Mouse (Mus musculus) adrenal gland, postnatal 36 days (tissue): ENCODE data around the gene Dennd6b. TPM values are rescaled to one million over a fixed set of nuclear protein-coding genes. Genes with fewer than 3 reads are reported as not detected.
A peak's percentile ranks its signal among the peaks of the same experiment; 100 is the strongest.

Experiments used
- DNase-seq, 2 experiments: peaks; one replicate each; pipeline ENCODE4 v3.0.0; 2021; ENCODE audit warnings: mixed read lengths in 1 of 2
- long read RNA-seq, 2 experiments: library from polyadenylated mRNA; stranded (forward); transcript quantifications; one replicate each; pipeline ENCODE4 v2.0.0; 2021; ENCODE audit warnings: borderline sequencing depth in 2 of 2
- total RNA-seq, 2 experiments: library from RNA; stranded (reverse); gene quantifications; 2 replicates each; pipeline ENCODE4 v1.2.3; 2021

The Dennd6b gene
- 1 to 10 TPM; 4.9 to 5.2 TPM for total RNA-seq
- long read RNA-seq, experiment 1, full-length matches to known transcripts = 1 of 11 reads
- long read RNA-seq, experiment 1, partial matches to known transcripts = 2 of 11 reads
- long read RNA-seq, experiment 1, other reads (novel, unspliced or antisense) = 8 of 11 reads
- long read RNA-seq, experiment 2, full-length matches to known transcripts = 1 of 4 reads
- long read RNA-seq, experiment 2, partial matches to known transcripts = 0 of 4 reads
- long read RNA-seq, experiment 2, other reads (novel, unspliced or antisense) = 3 of 4 reads

DNA sequence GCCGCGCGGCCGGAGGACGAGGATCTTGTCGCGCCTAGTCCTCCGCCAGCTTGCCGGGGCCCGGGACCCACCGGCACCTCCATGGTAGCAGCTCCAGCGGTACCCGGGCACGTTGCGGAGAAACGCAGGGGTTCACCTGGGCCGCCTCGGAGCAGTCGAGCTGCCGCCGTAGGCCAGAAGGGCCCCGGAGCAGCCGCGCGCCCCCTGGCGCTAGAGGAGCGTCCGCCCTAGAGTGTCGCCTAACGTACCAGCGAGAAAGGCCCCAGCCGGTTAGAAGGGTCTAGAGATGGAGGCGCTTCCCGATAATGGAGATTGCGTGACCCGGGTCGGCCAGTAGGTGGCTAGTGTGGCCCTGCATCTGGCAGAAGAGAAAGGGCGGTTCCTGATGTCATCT is at the start of gene Dennd6b:
Gene Dennd6b, minus strand, starts transcription at position 184 of the 394 bp plus-strand sequence.
- peak; percentile 96 to 97 for DNase-seq

DNA sequence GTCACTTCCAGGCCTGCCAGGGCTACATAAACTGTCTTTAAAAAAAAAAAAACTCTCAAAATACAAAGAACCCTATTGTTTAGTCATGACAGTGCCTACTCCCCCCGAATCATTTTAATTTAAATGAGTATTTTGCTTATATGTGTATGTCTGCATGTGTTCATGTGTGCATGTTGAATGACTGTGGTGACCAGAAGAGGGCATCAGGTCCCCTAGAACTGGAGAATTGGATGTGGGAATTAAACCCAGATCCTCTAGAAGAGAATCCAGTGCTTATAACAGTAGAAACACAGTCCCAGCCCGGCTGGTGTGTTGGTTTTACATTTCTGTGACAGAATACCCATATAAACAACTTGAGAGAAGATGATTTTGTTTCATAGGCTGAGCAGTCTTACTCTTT is 44.7 kb upstream of the Dennd6b start:
- no peak for DNase-seq

- no peak for DNase-seq
Measured at GRCm38 (mm10) chr15:89239751-89240392, 43.6 kb upstream of the Dennd6b start.

DNA sequence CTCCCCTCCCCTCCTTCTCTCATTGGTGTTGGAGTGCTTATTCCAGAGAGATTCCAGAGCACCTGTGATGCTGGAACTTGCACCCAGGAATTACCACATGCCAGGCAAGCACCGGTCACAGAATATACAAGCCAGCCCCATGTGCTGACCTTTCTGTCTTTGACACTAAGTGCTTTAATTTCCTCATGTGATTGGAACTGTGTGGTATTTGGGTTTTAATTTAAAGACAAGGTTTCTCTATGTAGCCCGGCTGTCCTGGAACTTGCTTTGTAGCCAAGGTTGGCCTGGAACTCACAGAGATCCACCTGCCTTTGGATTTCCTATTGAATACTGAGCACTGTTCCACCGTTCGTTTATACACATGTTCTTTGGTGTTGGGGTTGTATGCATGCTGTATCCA is 37.8 kb upstream of the Dennd6b start:
- DNase-seq = no peak

GRCm38 (mm10) chr15:89233586-89233985 is 37.3 kb upstream of the Dennd6b start:
- DNase-seq = peak; percentile 48 to 56

DNA sequence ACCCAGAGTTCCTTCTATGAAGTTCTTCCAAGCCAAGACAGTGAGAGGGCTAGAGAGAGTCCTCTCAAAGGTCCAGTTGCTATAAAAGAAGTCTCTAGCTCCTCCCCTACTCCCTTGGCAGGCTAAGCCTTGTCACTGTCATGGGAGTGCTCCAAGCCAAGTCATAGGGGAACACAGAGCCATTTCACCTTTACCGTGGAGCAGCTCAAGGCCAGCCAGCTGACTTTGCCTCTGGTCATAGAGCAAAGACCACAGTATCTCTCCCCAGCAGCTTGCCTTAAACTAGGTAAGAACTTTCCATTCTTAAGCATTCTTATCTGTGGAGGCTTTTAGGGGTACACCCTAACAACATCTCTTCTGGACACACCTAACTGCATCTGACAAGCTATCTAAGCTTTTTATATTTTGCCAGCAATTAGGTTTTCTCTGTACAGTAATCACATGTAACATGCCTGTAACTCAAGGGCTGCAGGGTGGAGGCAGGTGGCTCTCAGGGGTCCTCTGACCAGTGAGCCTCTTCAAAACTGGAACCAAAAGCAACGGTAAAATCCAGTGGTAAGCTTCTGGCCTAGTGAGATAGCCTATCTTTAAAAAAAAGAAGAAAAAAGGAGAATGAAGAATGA is 19.4 kb upstream of the Dennd6b start:
- DNase-seq = peak; percentile 47 to 63

DNA sequence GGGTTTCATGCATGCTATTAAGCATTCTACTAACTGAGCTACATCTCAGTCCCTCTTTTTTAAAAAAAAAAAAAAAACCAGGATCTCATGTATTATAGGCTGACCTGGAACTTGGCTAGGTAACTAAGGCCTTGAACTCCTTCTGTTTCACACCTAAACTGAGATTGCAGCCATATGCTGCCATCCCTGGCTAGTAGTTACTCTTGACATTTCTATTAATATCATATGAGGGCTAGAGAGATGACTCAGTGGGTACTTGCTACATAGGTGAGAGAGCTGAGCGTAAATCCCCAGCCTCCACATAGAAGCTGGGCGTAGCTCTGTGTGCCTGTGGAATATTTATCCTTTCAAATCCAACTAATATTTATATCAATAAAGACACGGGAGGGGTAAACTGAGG is 18.7 kb upstream of the Dennd6b start:
- DNase-seq = no peak

DNA sequence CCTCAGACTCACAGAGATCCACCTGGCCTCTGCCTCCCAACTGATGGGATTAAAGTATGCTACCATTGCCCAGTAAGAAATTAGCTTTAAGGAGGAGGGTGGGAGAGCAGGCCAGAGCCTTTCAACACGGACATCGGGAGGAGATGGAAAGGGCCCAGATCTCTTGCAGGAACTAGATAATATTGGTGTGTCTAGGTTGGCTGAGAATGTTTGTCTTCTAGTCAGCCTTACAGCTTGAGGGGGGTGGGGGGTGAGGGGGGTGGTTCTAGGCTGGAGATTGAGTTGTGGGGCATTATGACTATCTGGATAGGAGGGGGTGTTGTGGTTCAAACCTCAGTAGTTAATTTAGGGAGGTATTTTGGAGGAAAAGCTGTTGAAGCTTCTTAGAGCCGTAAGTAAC is 17.2 kb upstream of the Dennd6b start:
- no peak for DNase-seq

GRCm38 (mm10) chr15:89212495-89212894 is 16.2 kb upstream of the Dennd6b start:
- no peak for DNase-seq

- peak; percentile 40 to 60 for DNase-seq
Measured at GRCm38 (mm10) chr15:89211716-89212461, 15.6 kb upstream of the Dennd6b start.

DNA sequence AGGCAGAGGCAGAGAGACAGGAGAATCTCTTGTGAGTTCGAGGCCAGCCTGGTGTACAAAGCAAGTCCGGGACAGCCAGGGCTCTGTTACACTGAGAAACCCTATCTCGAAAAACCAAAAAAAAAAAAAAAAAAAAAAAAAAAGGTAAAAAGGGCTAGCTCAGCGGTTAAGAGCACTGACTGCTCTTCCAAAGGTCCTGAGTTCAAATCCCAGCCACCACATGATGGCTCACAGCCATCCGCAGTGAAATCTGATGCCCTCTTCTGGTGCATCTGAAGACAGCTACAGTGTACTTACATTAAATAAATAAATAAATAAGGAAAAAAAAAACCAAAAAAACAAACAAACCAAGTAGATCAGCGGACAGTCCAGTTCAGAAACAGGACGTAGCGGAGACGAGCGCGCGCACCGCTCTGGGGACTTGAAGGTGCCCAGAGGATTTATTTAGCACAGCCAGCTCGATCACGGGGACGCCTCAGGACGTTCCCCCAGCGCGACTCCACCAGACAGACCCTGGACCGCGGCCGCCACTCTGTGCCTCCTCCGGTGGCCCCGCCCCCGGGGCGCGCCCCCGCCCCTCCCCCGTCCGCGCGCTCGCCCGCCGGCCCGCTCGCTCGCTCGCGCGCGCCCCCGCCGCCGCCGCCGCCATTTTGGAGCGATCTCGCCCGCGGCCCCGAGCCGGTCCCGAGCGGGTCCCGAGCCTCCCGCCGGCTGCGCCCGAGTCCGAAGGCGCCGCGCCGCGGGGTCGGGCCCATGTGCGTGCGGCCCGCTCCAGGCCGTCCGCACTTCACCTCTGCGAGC is 14.8 kb upstream of the Dennd6b start, which contains the start of gene Ppp6r2:
Gene Ppp6r2, plus strand, starts transcription at position 639 of the 801 bp plus-strand sequence.
- peak; percentile 86 to 93 for DNase-seq

- DNase-seq = peak; percentile 86 to 87
Measured at GRCm38 (mm10) chr15:89209886-89210761, 13.8 kb upstream of the Dennd6b start.

DNA sequence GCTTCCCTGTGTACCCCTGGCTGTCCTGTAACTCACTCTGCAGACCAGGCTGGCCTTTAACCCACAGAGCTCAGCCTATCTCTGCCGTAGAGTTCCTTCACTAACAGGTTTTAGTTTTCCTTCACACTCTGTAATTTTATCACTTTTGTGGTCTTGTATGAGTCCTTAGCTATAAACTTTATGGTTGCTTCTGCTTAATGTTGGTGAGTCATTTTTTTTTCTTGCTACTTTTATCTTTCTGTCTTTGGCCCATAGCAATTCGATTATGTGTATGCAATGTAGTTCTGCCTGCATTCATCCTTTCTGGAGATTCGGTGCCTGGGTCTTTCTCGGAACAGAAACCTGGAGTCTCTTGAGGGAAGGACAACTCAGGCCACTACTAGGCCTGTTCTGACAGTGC is 11.2 kb upstream of the Dennd6b start:
- no peak for DNase-seq

DNA sequence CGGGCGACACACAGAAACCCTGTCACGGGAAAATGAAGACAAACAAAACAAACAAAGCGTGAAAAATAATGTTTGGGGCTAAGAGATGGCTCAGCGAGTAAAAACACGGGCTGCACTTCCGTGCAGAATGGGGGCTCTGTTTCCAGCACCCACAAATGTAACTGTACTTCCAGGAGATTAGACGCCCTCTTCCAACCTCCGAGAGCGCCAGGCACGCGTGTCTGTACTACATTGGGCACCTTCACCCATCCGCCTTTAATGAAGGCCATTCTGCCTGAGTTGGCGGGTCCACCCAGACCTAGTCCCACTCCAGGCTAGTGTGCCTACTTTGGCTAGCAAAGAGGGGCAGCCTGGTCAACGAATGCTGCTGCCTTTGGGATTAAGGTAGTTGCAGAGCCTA is 760 bp upstream of the Dennd6b start:
- DNase-seq = no peak

GRCm38 (mm10) chr15:89195690-89196312 is 495 bp downstream of the Dennd6b start:
- DNase-seq = peak; percentile 95 to 98

GRCm38 (mm10) chr15:89195261-89195681 is 1.0 kb downstream of the Dennd6b start:
- DNase-seq = peak in 1 of 2 experiments; percentile 22

GRCm38 (mm10) chr15:89184937-89185227 is 11.4 kb downstream of the Dennd6b start:
- DNase-seq = peak; percentile 57 to 61

DNA sequence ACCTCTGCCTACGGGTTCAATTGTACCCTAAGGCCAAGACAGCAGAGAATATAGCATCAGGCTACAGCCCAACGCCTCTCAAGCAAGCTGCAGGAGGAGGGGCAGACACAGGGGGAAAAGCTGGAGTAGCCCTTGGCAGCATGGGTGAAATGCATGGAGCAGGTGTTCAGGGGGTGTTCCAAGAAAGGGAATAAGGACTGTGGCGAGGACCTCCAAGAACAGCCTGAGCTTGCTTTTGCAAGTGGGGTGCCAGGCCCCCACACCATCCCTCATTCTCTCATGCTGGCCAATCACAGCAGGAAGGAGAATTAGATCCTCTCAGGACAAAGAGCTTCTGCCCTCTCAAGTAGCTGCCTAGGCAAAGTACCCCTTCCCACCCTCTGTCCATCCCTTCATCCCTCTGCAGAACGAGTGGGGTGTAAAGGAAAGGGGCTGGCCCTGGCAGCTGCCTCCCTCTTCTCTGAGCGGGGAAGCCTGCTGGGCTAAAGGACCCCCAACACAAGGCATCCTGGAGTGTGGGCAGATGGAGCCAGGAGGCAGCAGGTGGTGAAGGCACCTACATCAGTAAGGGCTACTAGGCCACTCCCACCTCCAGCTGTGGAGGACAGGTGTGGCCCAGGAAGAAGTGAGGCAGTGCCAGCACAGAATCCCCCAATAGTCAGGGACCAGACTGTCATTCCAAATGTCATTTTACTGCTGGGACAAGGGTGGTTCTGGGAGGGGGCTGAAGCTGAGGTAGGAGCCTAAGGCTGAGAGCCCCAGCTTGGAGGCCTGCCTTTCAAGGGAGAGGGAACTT is 12.0 kb downstream of the Dennd6b start:
- DNase-seq = no peak

DNA sequence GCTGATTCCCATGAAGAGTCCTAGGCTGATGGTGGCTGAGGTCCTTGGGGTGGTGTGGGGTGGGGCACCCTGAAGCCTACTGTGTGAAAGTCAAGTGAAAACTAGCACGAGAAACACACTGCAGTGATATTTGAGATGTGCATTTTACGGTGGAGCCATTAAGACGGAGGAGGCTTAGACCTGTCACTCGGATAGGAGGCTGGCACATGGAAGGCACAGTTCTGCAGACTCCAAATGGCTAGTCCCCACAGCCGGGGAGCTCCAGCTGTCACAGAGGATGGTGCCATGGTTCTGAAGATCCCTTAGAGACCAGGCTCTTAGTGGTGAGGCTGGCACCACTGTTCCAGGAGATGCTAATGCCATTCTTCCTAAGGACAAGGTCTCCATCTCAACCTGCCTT is 13.5 kb downstream of the Dennd6b start:
- no peak for DNase-seq
